Mouse (Mus musculus): ENCODE data around the gene Bdh1. TPM values are rescaled to one million over a fixed set of nuclear protein-coding genes. Genes with fewer than 3 reads are reported as not detected.

Gene Bdh1
- polyA plus RNA-seq, 2 experiments = 48.9 to 91.3 TPM

DNA sequence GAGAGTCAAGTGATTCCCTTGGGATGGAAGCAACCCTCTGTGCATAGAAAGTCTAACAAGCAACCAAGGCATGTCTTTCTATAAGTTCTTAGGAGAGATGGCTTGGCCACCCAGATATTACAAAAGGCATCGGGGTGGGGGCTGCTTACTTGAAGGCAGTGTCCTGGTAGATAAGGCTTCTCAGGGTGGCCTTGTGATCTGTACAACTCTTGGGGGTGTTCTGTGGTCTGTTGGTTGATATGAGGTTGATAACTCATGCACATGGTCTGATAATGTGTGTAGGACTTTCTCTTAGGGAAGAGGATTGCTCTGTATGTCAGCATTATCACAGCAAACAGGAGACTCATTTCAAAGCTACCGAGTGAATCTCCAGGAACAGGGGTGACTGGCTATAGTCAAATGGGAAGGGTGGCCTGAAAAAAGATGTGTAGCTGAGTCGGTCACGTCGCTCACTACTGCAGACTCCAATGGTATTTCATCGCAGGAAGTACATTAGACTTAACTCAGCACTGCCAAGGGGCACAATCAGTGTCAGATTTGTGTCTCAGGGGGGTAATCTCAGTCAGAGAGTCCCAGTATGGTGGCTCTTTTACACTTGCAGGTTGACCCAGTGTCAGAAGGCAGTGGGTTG, 4.5 kb downstream of the Bdh1 start:
- Histone ChIP-seq H3K4me2 (ENCODE audit: low read depth) (0 out of 2 replicates have a peak overlapping the region, but pooled peaks have one; percentile 21), H3K9me3 (ENCODE audit: control insufficient read depth, low read length) (no peaks in the 10 kb centered on the region), H3K4me3 (ENCODE audit: insufficient read depth in 1 of 2, low read depth in 2 of 2, low read length in 2 of 2) (no peak overlapping the region), H3K4me1 (replicated peaks; ENCODE audit: control insufficient read depth in 2 of 2, insufficient read depth in 2 of 2, low read length in 1 of 2) (peaks cover 11 to 28% of the 10 kb centered on the region in 2 experiments), H3K36me3 (replicated peaks; ENCODE audit: control insufficient read depth, insufficient read depth, low read depth) (no peaks in the 10 kb centered on the region), H3K9ac (replicated peaks) (no peak overlapping the region), H3K27me3 (ENCODE audit: control insufficient read depth, insufficient read depth, low read length) (peaks cover 14% of the 10 kb centered on the region), H3K27ac (no peak overlapping the region)
- ATAC-seq (ENCODE audit: insufficient read depth) = peak; percentile 69
- peak in 1 of 3 experiments; percentile 47 for DNase-seq (ENCODE audit: low read depth in 3 of 3, low spot score in 3 of 3)
- 14% methylated on average over 6 of the region's 6 CpGs for WGBS (ENCODE audit: insufficient replicate concordance)
- no peak for TF ChIP-seq CTCF (IDR thresholded peaks at IDR 0.05; ENCODE audit: low read depth)
- peak; percentile 69 for TF ChIP-seq EP300 (IDR thresholded peaks at IDR 0.05; ENCODE audit: low read depth)

DNA sequence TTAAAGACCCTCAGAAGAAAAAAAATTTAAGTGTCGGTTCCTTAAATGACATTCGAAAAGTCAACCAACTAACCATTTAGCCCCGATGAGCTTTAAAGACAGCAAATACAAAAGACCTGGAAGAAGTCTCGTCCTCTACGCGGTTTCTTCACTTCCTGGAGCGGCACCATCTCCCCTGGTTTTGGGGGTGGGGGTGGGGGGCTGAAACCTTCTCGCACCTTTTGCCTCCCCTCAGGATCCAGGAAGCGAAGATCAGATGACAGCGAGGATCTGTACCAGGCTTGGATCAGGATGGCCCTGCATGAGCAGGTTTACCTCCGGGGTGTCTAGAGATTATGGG, 6.2 kb downstream of the Bdh1 start:
- Histone ChIP-seq H3K4me2 (ENCODE audit: low read depth) (peak overlapping the region; percentile 86), H3K4me3 (ENCODE audit: insufficient read depth in 1 of 2, low read depth in 2 of 2, low read length in 2 of 2) (peak overlapping the region; percentile 41 to 58), H3K9me3 (ENCODE audit: control insufficient read depth, low read length) (no peaks in the 10 kb centered on the region), H3K4me1 (replicated peaks; ENCODE audit: control insufficient read depth in 2 of 2, insufficient read depth in 2 of 2, low read length in 1 of 2) (peaks cover 11 to 31% of the 10 kb centered on the region in 2 experiments), H3K36me3 (replicated peaks; ENCODE audit: control insufficient read depth, insufficient read depth, low read depth) (no peaks in the 10 kb centered on the region), H3K9ac (replicated peaks) (no peak overlapping the region), H3K27me3 (ENCODE audit: control insufficient read depth, insufficient read depth, low read length) (peaks cover 14% of the 10 kb centered on the region), H3K27ac (no peak overlapping the region)
- DNase-seq (ENCODE audit: low read depth in 3 of 3, low spot score in 3 of 3) (no peak), ATAC-seq (ENCODE audit: insufficient read depth) (no peak)
- no peak for TF ChIP-seq EP300 (IDR thresholded peaks at IDR 0.05; ENCODE audit: low read depth)
- TF ChIP-seq CTCF (IDR thresholded peaks at IDR 0.05; ENCODE audit: low read depth) = no peak
- 6% methylated on average over 11 of the region's 11 CpGs for WGBS (ENCODE audit: insufficient replicate concordance)

DNA sequence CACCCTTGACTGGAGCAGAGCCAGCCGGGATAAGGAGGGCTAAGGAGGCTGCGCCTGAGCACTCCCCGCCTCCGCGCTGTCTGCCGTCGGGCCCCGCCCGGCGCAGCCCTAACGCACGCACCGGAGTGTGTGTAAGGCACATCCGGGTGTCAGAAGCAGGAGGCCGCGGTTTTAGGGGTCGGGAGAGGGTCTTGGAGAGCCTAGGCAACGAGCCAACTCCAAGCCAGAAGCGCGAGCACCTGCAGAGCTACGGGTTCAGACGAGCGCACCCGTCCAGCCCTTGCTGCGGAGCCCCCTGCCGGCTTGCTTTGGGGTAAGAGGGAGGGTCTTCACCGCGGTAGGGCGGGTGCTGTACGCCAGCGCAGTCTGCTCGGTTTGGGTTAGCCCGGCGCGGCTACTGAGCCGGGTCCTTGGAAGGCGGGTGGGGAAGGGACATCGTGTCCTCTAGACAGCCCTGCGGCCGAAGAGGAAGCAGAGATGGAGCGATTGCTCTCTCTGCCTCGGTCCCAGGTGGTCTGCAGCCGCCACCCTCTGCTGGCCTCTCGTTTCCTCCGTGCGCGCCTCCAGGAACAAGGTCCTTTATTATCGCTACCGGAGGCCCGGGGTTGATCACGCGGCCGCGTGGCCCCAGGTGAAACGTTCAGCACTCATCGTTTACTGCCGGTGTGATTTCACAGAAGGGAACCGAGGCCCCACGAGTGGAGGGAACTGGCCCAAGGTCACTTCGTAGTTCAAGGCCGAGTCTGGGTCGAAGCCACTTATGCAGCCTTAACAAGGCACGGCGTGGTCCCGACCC, 6.8 kb downstream of the Bdh1 start:
- H3K4me2 ChIP-seq (ENCODE audit: low read depth) = peak overlapping the region; percentile 86
- peak overlapping the region; percentile 23 for H3K9ac ChIP-seq (replicated peaks)
- TF ChIP-seq EP300 (IDR thresholded peaks at IDR 0.05; ENCODE audit: low read depth) (no peak), CTCF (IDR thresholded peaks at IDR 0.05; ENCODE audit: low read depth) (no peak)
- H3K9me3 ChIP-seq (ENCODE audit: control insufficient read depth, low read length) = no peaks in the 10 kb centered on the region
- under 1% methylated on average over 65 of the region's 65 CpGs for WGBS (ENCODE audit: insufficient replicate concordance)
- DNase-seq (ENCODE audit: low read depth in 3 of 3, low spot score in 3 of 3) = peak in 1 of 3 experiments; percentile 30
- no peaks in the 10 kb centered on the region for H3K36me3 ChIP-seq (replicated peaks; ENCODE audit: control insufficient read depth, insufficient read depth, low read depth)
- ATAC-seq (ENCODE audit: insufficient read depth) = peak; percentile 31; the same call in 1 of the 2 replicates
- peak overlapping the region; percentile 41 to 58 for H3K4me3 ChIP-seq (ENCODE audit: insufficient read depth in 1 of 2, low read depth in 2 of 2, low read length in 2 of 2)
- peaks cover 14% of the 10 kb centered on the region for H3K27me3 ChIP-seq (ENCODE audit: control insufficient read depth, insufficient read depth, low read length)
- H3K27ac ChIP-seq = no peak overlapping the region
- H3K4me1 ChIP-seq (replicated peaks; ENCODE audit: control insufficient read depth in 2 of 2, insufficient read depth in 2 of 2, low read length in 1 of 2) = peaks cover 11 to 31% of the 10 kb centered on the region in 2 experiments

GRCm38 (mm10) chr16:31429471-31430155, 7.5 kb downstream of the Bdh1 start:
- Histone ChIP-seq H3K9ac (replicated peaks) (peak overlapping the region; percentile 23), H3K4me1 (replicated peaks; ENCODE audit: control insufficient read depth in 2 of 2, insufficient read depth in 2 of 2, low read length in 1 of 2) (peaks cover 11 to 31% of the 10 kb centered on the region in 2 experiments), H3K27me3 (ENCODE audit: control insufficient read depth, insufficient read depth, low read length) (peaks cover 14% of the 10 kb centered on the region), H3K9me3 (ENCODE audit: control insufficient read depth, low read length) (no peaks in the 10 kb centered on the region), H3K36me3 (replicated peaks; ENCODE audit: control insufficient read depth, insufficient read depth, low read depth) (no peaks in the 10 kb centered on the region), H3K4me3 (ENCODE audit: insufficient read depth in 1 of 2, low read depth in 2 of 2, low read length in 2 of 2) (peak overlapping the region; percentile 52 to 58), H3K4me2 (ENCODE audit: low read depth) (peak overlapping the region; percentile 86), H3K27ac (no peak overlapping the region)
- DNase-seq (ENCODE audit: low read depth in 3 of 3, low spot score in 3 of 3) = peak; percentile 69 to 73 (median 69)
- ATAC-seq (ENCODE audit: insufficient read depth) = peak; percentile 86
- TF ChIP-seq CTCF (IDR thresholded peaks at IDR 0.05; ENCODE audit: low read depth) = no peak; the same call in 1 of the 2 replicates
- TF ChIP-seq EP300 (IDR thresholded peaks at IDR 0.05; ENCODE audit: low read depth) = no peak
- WGBS (ENCODE audit: insufficient replicate concordance) = 1% methylated on average over 49 of the region's 49 CpGs

Measured in liver, embryonic 14.5 days (tissue).